Mouse (Mus musculus): Measurements from ENCODE around the gene Grasp.

Gene Grasp

DNA sequence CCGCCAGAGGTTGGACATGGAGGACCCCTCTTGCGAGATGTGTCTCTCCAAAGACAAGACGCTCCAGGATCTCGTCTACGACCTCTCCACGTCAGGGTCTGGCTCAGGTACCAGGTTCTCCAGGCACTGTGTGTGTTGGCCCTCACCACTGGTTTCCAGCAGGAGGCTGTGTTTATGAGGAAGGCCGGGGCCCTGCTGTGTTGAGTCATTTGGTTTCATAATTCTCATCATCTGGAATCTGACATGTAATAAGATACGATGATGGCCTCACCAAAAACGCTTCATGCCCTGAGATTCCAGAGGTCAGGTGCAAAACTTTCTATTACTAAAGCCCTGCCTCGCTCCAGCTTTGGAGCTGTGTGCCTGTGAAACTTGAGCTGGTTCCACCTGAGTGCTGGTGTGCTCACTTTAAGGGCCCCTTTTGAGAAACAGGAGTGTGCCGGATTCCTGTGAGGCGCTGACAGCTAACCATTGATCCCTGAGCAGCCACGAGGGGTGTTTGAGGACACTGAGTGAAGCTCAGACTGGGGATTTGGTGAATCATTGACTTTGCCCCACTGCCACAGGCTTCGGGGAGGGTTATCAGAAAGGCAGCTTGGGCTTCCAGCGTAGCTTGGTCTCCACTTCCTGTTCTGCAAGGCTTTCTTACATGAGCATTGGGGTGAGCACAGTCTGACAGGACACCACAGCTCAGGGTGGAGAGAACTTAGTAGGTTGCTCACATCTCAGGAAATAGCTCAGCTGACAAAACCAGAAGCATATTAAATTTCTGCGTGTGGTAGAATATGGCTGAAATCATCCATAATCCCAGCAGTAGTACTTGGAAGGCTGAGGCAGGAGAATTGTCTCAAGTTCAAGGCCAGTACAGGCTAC, 28.8 kb upstream of the Grasp start:
- DNase-seq (ENCODE audit: low read depth, low spot score) = peak; percentile 42

DNA sequence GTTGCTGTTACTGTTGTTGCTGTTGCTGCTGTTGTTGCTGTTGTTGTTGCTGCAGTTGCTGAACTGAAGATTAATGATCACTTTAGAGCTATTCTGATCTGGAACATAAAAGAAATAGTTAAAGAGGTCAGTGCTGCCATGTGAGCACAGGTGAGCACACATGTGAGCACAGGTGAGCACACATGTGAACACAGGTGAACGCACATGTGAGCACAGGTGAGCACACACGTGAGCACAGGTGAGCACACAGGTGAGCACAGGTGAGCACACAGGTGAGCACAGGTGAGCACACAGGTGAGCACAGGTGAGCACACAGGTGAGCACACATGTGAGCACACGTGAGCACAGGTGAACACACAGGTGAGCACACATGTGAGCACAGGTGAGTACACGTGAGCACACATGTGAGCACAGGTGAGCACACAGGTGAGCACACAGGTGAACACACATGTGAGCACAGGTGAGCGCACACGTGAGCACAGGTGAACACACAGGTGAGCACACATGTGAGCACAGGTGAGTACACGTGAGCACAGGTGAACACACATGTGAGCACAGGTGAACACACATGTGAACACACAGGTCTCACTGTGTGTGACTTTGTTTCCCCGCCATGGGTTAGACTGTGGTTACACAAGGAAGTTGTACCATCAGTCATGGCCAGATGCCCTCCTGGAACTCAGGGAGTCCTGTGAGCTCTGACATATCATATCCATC, 27.8 kb upstream of the Grasp start:
- no peak for DNase-seq (ENCODE audit: low read depth, low spot score)

DNA sequence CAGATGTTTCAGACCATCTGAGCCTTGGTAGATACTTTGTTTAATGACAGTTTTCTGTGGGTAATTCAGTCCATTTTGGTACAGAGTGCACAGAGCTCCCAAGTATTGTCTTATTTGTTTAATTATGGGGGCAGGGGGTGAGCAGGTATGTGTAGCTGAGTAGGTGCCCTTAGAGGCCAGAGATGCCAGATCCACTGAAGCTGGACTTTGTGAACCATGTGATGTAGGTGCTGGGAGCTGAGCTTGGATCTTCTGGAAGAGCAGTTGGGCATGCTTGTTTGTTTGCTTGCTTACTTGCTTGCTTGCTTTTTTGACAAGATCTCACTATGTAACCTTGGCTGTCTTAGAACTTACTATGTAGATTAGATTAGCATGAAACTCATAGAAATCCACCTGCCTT, 27.0 kb upstream of the Grasp start:
- no peak for DNase-seq (ENCODE audit: low read depth, low spot score)

DNA sequence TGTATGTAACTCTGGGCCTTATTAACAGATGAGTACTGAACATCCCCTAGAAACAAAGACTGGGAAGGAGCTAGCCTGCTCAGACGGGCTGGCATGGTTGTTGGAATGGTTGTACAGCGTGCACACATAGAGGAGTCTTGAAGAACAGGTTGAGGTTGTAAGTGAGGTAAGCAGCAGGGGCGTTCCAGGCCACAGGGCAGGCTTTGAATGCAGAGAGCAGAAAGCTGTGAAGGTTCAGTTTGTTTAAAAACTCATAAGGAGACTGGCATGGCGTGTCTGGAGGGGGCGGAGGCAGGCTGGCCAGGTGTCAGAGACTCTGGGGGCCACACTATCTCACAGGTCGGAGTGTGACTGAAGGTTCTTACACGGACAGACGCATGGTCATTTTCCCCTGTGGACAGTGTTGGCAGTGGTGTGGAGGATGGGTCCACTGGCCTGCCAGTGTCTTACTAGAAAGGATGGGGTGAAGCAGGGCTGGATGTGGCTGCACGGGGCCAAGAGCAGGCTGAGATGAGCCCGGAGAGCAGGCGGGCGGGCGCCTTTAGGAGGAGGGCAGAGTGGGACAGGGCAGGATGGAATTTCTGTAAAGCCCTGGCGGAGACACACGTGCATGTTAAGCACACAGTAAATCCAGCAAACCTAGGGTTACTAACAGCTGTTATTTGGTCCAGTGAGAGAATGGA, 26.4 kb upstream of the Grasp start:
- no peak for DNase-seq (ENCODE audit: low read depth, low spot score)

DNA sequence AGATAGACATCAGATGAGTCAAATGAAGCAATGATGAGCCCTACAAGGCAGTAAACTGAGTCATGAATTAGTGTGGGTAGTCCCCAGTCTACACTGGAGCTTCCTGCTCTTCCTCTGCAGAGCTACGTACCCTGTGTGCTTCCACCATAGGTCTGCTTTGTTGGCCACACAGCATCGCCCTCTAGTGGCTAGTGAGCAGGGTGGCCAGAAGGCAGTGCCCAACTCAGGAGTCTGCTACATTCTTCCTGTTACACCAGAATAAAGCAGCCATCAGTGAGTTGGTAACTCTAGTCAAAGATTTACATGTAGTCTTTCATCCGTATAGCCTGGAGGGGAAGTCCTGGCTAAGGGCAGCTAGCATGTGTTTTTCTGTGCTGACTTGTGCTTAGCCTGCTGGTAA, 25.8 kb upstream of the Grasp start:
- DNase-seq (ENCODE audit: low read depth, low spot score) = peak; percentile 80

DNA sequence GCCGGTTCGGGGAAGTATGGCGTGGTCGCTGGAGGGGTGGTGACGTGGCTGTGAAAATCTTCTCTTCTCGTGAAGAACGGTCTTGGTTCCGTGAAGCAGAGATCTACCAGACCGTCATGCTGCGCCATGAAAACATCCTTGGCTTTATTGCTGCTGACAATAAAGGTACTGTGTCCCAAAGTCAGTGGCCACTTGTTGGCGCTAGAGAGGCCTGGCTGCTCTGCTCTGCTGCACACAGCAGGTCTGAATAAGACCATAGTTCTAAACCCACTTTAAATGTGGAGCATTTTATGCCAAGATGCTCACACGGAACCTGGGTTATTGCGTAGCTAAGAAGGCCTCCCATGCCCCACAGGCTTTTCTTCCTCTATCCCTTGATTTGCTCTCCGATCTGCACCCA, 25.1 kb upstream of the Grasp start:
- DNase-seq (ENCODE audit: low read depth, low spot score) = no peak

DNA sequence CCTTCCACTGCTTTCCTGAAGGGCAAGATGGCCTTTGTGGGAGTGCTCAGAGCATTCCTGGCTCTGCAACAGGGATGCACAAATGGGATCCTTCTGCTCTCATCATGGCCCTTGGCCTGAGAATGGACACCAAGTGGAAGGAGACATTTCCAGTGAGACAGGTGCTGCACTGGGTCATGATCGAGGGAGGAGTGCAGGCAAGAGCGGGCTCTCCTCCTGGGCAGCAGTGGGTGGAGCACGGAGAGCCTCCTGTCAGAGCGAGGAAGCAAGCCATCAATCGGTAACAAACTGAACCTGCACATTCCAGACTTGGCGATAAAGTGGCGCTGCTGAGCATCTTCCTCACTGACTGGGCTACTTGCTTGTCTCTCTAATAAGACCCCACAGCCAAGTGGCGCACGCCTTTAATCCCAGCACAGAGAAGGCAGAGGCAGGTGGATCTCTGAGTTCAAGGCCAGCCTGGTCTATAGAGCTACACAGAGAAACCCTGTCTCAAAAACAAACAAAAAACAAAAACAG, 23.2 kb upstream of the Grasp start:
- DNase-seq (ENCODE audit: low read depth, low spot score) = no peak

DNA sequence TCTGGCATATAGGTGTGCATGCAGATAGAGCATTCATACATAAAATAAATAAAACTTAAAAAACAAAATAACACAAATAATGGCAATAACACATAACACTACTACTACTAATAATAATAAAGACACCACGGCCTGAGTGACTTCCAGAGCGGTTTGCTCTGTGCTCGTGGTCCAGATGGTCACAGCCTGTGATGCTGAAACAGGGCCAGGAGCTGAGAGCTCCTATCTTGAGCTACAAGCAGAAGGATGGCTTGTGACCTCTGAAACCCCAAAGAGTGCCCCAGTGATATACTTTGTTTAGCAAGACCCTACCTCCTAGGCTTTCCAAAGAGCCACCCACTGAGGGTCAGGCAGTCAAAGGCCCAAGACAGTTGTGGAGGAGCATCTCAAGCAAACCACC, 22.6 kb upstream of the Grasp start:
- DNase-seq (ENCODE audit: low read depth, low spot score) = no peak

DNA sequence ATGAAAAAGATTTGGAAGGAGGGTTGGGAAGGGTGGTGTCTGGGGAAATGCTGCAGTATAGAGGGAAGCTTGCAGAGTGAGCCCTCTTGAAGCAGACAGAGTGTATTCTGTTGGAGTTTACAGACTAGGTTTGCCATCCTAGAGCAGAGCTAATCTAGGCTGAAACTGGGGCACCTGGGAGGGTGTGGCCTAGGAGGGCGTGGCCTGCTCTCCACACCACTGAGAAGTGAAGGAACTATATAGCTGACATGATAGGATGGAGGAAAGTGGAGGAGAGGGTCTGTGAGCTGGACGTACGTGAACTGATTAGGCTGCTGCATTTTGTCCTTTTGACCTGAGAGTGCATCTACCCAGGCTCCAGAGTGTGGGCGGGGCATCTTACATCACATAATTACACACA, 20.3 kb upstream of the Grasp start:
- DNase-seq (ENCODE audit: low read depth, low spot score) = no peak

DNA sequence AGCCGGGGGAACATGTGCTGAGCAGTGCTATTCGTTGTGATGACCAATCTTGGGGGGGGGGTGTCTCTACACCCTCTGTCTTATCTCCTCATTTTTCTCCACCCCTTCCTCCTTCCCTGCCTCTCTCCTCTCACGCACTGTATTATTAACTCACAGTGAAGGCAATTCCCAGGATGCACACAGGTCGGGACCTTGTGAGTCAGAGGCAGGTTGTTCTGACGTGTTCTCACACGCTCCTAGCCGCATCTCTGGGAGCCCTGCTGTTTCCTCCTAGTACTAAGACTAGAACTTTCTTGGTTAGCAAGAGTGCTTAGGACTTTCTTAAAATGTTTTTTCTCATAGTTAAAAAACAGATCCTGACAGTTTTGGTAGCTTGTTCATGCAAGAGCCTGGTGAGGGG, 19.2 kb upstream of the Grasp start:
- no peak for DNase-seq (ENCODE audit: low read depth, low spot score)

DNA sequence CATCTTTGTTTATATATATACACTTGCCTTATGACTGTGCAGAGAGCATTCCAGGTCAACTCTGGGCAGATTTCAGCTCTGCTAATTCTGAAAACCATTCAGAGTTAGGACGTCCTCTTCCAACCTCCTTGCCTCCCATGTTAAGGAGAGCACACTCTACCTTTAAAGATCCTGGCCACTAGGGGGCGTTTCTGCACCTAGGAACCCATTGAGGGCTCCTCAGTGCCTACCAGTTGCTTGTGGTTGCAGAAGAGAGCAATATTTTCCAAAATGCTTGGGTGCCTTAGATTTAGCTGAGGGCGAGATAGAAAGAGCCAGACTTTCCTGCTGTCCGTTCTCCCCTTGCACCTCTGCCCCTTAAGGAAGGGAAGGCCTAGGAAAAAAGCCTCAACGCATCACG, 13.8 kb upstream of the Grasp start:
- DNase-seq (ENCODE audit: low read depth, low spot score) = peak; percentile 69

DNA sequence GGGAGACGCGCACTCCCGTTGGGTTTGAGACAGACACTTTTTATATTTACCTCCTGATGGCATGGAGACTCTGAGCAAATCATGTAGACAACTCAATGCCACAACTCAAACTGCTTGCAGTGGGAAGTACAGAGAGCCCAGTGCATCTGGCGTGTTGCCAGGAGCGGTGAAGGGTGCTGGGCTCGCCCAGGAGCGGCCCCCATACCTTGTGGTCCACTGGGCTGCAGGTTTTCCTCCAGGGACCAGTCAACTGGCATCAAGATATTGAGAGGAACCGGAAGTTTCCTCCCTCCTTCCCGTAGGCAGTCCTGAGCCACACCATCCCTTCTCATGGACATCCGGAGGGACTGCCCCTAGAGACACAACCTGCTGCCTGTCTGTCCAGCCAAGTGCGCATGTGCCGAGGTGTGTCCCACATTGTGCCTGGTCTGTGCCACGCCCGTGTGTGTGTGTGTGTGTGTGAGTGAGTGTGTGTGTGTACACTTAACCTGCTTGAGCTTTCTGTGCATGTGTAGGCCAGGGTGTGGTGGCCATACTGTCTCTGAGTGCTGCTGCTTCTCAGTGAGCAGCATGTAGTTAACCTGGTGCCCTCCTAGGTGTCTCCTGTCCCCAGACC, 12.9 kb upstream of the Grasp start:
- no peak for DNase-seq (ENCODE audit: low read depth, low spot score)

DNA sequence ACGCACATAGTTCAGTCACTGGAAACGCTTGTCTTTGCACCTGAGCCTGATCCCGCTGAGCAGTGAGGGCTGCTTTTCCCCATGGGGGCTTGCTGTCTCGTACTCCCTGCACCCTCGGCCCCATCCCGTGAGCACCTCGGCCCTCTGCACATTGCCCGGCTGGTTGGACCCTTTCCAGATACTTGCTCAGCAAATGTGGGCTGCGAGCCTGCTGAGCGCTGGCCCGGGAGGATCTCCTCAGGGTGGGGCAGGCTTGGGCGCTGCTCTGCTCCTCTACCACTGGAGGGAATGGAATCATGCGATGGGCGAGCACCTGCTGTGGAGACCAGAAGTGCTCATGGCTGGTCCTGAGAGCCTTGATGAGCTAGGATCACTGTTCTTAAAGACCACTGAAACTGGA, 11.6 kb upstream of the Grasp start:
- no peak for DNase-seq (ENCODE audit: low read depth, low spot score)

DNA sequence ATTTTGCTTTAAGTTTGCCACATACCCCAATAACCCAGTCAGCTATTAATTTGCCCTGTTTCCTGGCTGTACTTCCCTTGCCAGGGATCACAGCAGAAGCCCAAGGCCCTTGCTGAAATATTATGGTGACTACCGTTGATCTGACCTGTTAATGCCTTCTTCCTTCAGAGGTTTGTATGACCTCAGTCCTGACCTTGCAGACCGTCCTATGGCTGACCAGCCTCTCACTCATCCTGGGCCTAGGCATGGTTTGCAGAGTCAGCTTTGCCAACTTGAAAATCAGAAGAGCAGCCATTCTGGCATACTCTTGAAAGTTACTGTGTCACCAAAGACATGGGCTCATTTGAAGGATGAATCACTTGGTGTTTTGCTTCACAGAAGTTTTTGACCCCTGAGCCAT, 8.9 kb upstream of the Grasp start:
- DNase-seq (ENCODE audit: low read depth, low spot score) = no peak

DNA sequence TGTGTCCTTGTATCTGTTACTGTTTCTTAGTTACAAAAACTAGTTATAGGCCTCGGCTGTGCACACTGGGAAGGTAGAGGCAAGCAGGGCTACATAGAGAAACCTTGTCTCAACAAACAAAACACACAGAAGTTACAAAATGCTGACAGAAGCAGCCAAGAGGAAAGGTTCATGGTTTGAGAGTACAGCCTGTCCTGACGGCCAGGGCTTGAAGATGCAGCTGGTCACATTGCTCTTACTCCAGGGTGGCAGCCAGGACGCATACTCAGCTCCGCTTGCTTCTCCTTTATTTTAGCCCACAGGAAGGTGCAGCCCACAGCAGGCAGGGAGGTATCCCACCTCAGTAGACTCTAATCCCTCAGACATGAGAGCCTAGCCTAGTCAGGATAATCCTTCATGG, 8.0 kb upstream of the Grasp start:
- DNase-seq (ENCODE audit: low read depth, low spot score) = no peak

DNA sequence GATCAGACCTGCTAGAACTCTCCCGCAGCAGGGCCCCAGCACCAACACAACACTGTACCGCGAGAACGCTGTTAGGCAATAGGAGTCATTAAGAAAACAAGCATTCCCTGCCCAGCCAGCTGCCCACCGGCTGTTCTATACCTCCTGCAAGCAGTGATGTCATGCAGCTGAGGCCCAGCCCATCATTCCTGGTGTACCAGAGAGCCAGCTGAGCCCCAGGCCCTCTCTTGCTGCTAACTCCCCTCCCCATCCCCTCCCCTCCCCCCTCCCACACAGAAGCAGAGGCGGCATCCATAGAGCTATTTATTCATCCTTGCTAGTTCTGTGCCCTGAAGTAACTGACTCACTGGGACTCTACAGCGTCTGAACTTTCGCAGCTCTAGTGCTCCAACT, 3.1 kb upstream of the Grasp start:
- DNase-seq (ENCODE audit: low read depth, low spot score) = no peak

DNA sequence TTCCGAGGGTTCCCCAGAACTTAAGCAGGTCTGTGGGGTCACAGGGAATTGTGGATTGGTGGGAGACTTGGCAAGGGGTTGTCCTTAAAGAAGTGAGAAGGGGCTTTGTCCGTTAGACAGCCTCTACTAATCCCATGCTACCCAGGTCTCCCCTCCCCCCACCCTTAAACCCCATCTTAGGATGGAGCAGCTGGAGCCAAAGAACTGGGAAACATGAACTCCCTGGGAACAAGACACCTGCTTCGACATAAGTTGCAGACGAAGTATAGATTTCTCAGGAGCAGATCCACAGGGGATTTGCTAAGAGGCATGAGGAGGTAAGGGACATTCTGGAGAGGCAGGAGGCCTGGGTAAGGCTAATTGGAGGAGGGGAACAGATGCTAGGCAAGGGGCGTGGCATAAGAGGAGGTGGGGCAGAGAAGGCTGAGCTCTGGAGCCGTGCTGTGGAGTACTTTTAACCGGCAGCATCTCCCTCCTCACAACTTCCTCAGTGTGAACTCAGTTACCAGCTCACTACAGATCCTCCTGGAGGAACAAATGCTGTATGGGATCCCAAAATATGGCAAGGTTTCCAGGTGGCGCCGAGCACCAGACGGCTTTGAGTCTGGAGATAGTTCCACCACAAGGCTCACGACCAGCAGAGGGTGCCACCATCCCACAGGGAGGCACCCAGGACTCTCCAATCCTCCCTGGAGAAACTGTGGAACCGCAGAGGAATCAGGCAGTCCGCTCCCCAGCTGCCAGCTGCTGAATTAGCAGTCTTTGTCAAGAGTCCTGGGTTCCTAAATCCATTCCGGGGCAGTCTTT, 2.5 kb upstream of the Grasp start:
- peak; percentile 53 for DNase-seq (ENCODE audit: low read depth, low spot score)

DNA sequence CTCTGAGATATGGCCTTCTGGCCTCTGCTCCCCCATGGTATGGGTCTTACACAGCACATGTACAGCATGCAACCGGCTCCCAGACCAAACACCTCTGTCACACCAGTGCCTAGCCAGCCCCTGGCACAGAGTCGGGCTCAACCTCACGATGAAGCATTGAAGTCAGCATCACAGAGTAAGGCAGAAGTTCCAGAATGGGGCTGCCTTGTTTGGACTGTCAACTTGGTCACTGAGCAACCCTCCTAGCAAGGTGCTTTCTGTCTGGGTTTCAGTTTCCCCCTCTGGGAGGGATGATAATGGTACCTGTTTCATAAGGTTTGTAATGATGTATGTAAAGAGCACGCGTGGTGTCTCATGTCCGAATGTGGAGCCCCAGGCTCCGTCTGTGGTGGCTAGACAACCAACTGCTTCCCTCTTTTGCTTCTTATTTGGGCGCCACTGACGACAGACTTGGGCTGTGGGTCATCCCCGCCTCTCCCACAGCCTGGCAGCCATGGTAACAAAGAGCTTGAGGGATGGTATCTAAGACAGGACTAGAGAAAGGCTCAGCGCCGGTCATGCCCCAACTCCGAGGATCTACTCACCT, 998 bp upstream of the Grasp start:
- peak; percentile 37 for DNase-seq (ENCODE audit: low read depth, low spot score)

DNA sequence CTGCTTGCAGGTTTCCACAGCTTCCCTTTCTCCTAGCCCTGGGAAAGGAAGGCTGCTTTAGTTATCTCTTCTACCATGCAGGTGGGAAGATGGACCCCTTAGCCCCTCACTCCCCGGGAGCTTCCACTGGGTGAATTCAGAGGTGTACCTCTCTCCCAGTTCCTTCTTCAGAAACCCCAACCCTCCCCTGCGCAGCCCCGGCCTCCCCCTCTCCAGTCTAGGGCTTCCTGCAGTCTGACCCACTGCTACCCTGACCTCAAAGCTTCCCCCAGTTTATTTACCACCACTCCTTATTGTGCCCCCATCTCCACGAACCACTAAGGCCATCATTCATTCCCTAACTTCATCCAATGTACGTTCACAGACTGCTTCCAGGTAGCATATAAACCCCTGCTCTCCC, 392 bp upstream of the Grasp start:
- no peak for DNase-seq (ENCODE audit: low read depth, low spot score)

DNA sequence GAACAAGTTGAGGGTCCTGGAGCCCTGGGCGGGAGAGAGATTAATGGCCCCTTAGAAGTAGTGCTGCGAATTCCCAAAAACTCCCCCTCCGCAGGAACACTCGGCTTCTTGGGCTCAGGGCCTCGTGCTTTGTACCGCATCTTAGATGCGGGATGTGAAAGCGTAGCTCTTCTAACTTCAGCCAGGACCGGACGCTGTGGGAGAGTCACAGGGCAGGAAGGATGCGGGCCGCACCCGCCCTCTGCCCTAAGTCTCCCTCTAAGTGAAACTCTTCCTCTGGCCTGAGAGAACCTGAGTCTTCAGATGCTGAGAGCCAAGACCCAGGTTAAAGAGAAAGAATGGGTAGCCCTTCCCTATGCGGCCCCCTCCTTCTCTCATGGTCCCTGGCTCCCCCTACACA, 989 bp downstream of the Grasp start:
- DNase-seq (ENCODE audit: low read depth, low spot score) = peak; percentile 62

DNA sequence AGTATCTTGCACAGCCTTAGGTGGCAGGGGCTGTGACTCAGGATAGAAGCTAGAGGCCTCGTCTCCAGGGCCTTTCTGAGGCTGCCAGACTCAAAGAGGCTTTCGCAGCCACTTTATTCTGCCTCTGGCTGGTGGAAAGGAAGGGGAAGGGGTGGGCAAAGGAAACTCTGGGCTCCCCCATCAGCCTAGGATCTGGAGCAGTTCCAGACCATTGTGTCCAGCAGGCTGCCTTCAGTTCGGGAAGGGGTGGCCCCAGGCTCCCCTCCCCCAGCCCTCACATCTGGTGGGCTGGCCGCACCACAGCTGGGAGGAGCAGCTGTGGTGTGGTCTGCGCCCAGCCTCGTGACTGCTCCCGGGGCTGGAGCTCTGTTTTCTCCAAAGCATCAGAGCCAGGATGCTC, 4.0 kb downstream of the Grasp start:
- no peak for DNase-seq (ENCODE audit: low read depth, low spot score)
